Mouse (Mus musculus) hindbrain, postnatal 0 days (tissue): ENCODE results near the gene Stim1. TPM values are rescaled to one million over a fixed set of nuclear protein-coding genes. Genes with fewer than 3 reads are reported as not detected.

ENCODE experiments used
- ATAC-seq: fragments of 200-750 bp; cut with Nextera tagmentation; 2 replicates; pipeline ENCODE4 v1.8.0; 2017; ENCODE audit warnings: mild to moderate bottlenecking, moderate TSS enrichment, moderate library complexity
- DNase-seq: peaks from one replicate; pipeline ENCODE4 v3.0.0-alpha.2; 2015; ENCODE audit warnings: low spot score
- H3K27ac ChIP-seq: fragments of 300-500 bp; sonication (generic); 2 replicates; pipeline ENCODE4 v1.5.1; 2014; ENCODE audit warnings: mild to moderate bottlenecking
- H3K27me3 ChIP-seq: fragments of 300-500 bp; sonication (generic); 2 replicates; pipeline ENCODE4 v1.6.1; 2014; ENCODE audit warnings: low read length, mixed read lengths; ENCODE audit not compliant: insufficient read depth
- H3K36me3 ChIP-seq: fragments of 300-500 bp; sonication (generic); 2 replicates; pipeline ENCODE4 v1.6.1; 2014; ENCODE audit warnings: low read length, mixed read lengths; ENCODE audit not compliant: insufficient read depth
- H3K4me1 ChIP-seq: fragments of 300-500 bp; sonication (generic); 2 replicates; pipeline ENCODE4 v1.6.1; 2014; ENCODE audit warnings: antibody characterized with exemption, low read length, mixed read lengths; ENCODE audit not compliant: insufficient read depth
- H3K4me2 ChIP-seq: fragments of 300-500 bp; sonication (generic); 2 replicates; pipeline ENCODE4 v1.6.1; 2014; ENCODE audit warnings: low read depth, mild to moderate bottlenecking, low read length, moderate library complexity, mixed read lengths
- H3K4me3 ChIP-seq: fragments of 300-500 bp; sonication (generic); 2 replicates; pipeline ENCODE4 v1.5.1; 2014; ENCODE audit warnings: low read length
- H3K9ac ChIP-seq: fragments of 300-500 bp; sonication (generic); replicated peaks from 2 replicates; pipeline ENCODE4 v1.6.1; 2014; ENCODE audit warnings: mild to moderate bottlenecking, low read length, moderate library complexity, mixed read lengths
- H3K9me3 ChIP-seq: fragments of 300-500 bp; sonication (generic); 2 replicates; pipeline ENCODE4 v1.6.1; 2016; ENCODE audit warnings: low read length, mixed read lengths
- CTCF ChIP-seq: IDR thresholded peaks from 2 replicates; pipeline ENCODE4 v1.5.1; 2016; ENCODE audit warnings: antibody characterized with exemption, control low read depth, low read depth
- WGBS: fragments of 180-500 bp; shearing (Covaris S2); extraction: QIAGEN DNeasy Blood & Tissue Kit; methylation state at CpG from one replicate; pipeline ENCODE4 v1.1.7; 2014; 5-methylcytosine and 5-hydroxymethylcytosine counted together
- polyA plus RNA-seq: library from polyadenylated mRNA; unstranded; fragments of >200 nt; fragmentation: Nextera tagmentation; extraction: Ambion mirVana; gene quantifications from 2 replicates; pipeline ENCODE4 v1.2.1, GENCODE M21; 2015
- total RNA-seq: library from RNA; depleted of rRNA; stranded (reverse); fragments of >200 nt; gene quantifications from 2 replicates; pipeline ENCODE4 v1.2.3, GENCODE M21; 2014; rRNA removed

Gene Stim1
- total and polyA plus RNA-seq, 2 experiments from 2014 or later, result 17.9 to 34.6 TPM

DNA sequence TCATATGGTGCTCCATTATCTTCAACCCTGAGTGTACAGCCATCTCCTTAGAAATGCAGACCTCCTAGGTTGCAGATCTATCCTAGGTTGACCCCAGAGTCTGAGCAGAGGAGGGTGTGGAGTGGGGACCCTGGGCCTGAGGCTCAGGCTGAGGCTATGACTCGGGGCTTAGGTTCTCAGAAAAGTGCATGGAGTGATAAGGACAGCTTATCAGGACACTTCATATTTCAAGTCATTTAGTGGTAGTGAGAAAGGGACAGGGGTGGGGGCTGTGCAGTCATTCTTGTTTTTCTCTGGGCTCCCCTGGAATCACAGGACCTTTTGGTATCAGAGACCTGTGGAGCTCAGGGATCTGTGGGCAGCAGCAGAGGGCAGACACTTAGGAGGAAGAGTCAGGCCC is 218.5 kb downstream of the Stim1 start:
- ATAC-seq, result no peak
- H3K4me2 ChIP-seq, result no peak overlapping the region
- no peaks in the 10 kb centered on the region for H3K27me3 ChIP-seq
- H3K4me1 ChIP-seq, result no peaks in the 10 kb centered on the region
- no peak for TF ChIP-seq CTCF
- no peak for DNase-seq
- no peak overlapping the region for H3K27ac ChIP-seq
- no peak overlapping the region for H3K9ac ChIP-seq
- H3K9me3 ChIP-seq, result no peaks in the 10 kb centered on the region
- no peaks in the 10 kb centered on the region for H3K36me3 ChIP-seq
- H3K4me3 ChIP-seq, result no peak overlapping the region
- 96% methylated on average over 1 of the region's 1 CpGs for WGBS

Other genes with a start within 250 kb of the Stim1 start
- gene Il18bp, start 249.1 kb upstream of the Stim1 start, total RNA-seq, result 7.1 and 14.7 TPM in 2 replicates
- gene Il18bp, start 249.1 kb upstream of the Stim1 start, polyA plus RNA-seq, result 3.0 and 3.3 TPM in 2 replicates
- gene Rnf121, start 202.3 kb upstream of the Stim1 start, total RNA-seq, result 28.8 and 31.7 TPM in 2 replicates
- 22.6 and 23.8 TPM in 2 replicates for gene Rnf121, start 202.3 kb upstream of the Stim1 start, polyA plus RNA-seq
- 16.2 and 22.6 TPM in 2 replicates for gene Xndc1, start 202.3 kb upstream of the Stim1 start, total RNA-seq
- 15.8 and 19.0 TPM in 2 replicates for gene Xndc1, start 202.3 kb upstream of the Stim1 start, polyA plus RNA-seq
- 0.47 and 3.5 TPM in 2 replicates for gene Xntrpc, start 202.1 kb upstream of the Stim1 start, total RNA-seq
- gene Xntrpc, start 202.1 kb upstream of the Stim1 start, polyA plus RNA-seq, result 0.40 and 0.42 TPM in 2 replicates
- 2.5 TPM in 1 of 2 replicates, not detected in the other for gene Trpc2, start 184.7 kb upstream of the Stim1 start, total RNA-seq
- 0.09 TPM in 1 of 2 replicates, not detected in the other for gene Trpc2, start 184.7 kb upstream of the Stim1 start, polyA plus RNA-seq
- gene Art1, start 166.1 kb upstream of the Stim1 start, total RNA-seq, result 0.10 and 2.3 TPM in 2 replicates
- 0.39 and 0.44 TPM in 2 replicates for gene Art1, start 166.1 kb upstream of the Stim1 start, polyA plus RNA-seq
- 0.32 TPM in 1 of 2 replicates, not detected in the other for gene Art5, start 158.3 kb upstream of the Stim1 start, total RNA-seq
- gene Art5, start 158.3 kb upstream of the Stim1 start, polyA plus RNA-seq, result 0.19 and 0.21 TPM in 2 replicates
- gene Chrna10, start 151.0 kb upstream of the Stim1 start, total RNA-seq, result not detected in 2 replicates
- 0.08 TPM in 1 of 2 replicates, not detected in the other for gene Chrna10, start 151.0 kb upstream of the Stim1 start, polyA plus RNA-seq
- 33.9 and 37.1 TPM in 2 replicates for gene Nup98, start 57.6 kb upstream of the Stim1 start, total RNA-seq
- gene Nup98, start 57.6 kb upstream of the Stim1 start, polyA plus RNA-seq, result 11.0 and 11.2 TPM in 2 replicates
- gene Pgap2, start 57.6 kb upstream of the Stim1 start, total RNA-seq, result 50.0 and 73.0 TPM in 2 replicates
- gene Pgap2, start 57.6 kb upstream of the Stim1 start, polyA plus RNA-seq, result 59.3 and 61.7 TPM in 2 replicates
- gene Rhog, start 11.8 kb upstream of the Stim1 start, total RNA-seq, result 12.8 and 17.0 TPM in 2 replicates
- gene Rhog, start 11.8 kb upstream of the Stim1 start, polyA plus RNA-seq, result 22.1 and 22.6 TPM in 2 replicates
- gene Rrm1, start 173.9 kb downstream of the Stim1 start, total RNA-seq, result 39.3 and 40.6 TPM in 2 replicates
- gene Rrm1, start 173.9 kb downstream of the Stim1 start, polyA plus RNA-seq, result 41.0 and 41.2 TPM in 2 replicates
- not detected in 2 replicates for gene Olfr543, start 213.9 kb downstream of the Stim1 start, total RNA-seq
- 0.28 TPM in 2 replicates for gene Olfr543, start 213.9 kb downstream of the Stim1 start, polyA plus RNA-seq
- gene Olfr544, start 220.5 kb downstream of the Stim1 start, total RNA-seq, result not detected in 2 replicates
- 0.14 TPM in 2 replicates for gene Olfr544, start 220.5 kb downstream of the Stim1 start, polyA plus RNA-seq
- gene Olfr545, start 231.8 kb downstream of the Stim1 start, total RNA-seq, result not detected in 2 replicates
- gene Olfr545, start 231.8 kb downstream of the Stim1 start, polyA plus RNA-seq, result 0.05 and 0.18 TPM in 2 replicates